Mouse (Mus musculus) layer of hippocampus, adult 2 months (tissue): ENCODE data around the gene Mospd3. TPM values are rescaled to one million over a fixed set of nuclear protein-coding genes. Genes with fewer than 3 reads are reported as not detected.

Experiments
- DNase-seq, 2 experiments: peaks; one replicate each; pipeline ENCODE4 v3.0.0; 2022; ENCODE audit warnings: low spot score in 2 of 2
- H3K27ac ChIP-seq: fragments of 200-600 bp; 2 replicates; pipeline ENCODE4 v1.8.1; 2022
- H3K4me3 ChIP-seq: fragments of 200-600 bp; 2 replicates; pipeline ENCODE4 v1.8.1; 2022; ENCODE audit warnings: mild to moderate bottlenecking
- CTCF ChIP-seq: fragments of 200-600 bp; conservative IDR thresholded peaks from 2 replicates; pipeline ENCODE4 v1.8.1; 2022; ENCODE audit warnings: antibody characterized with exemption, mild to moderate bottlenecking, moderate library complexity
- total RNA-seq, 2 experiments: library from RNA; stranded (reverse); gene quantifications; 2 replicates each; pipeline ENCODE4 v1.2.3; 2021

Gene Mospd3
- total RNA-seq, 2 experiments from 2014 or later, result 26.2 to 29.3 TPM

DNA sequence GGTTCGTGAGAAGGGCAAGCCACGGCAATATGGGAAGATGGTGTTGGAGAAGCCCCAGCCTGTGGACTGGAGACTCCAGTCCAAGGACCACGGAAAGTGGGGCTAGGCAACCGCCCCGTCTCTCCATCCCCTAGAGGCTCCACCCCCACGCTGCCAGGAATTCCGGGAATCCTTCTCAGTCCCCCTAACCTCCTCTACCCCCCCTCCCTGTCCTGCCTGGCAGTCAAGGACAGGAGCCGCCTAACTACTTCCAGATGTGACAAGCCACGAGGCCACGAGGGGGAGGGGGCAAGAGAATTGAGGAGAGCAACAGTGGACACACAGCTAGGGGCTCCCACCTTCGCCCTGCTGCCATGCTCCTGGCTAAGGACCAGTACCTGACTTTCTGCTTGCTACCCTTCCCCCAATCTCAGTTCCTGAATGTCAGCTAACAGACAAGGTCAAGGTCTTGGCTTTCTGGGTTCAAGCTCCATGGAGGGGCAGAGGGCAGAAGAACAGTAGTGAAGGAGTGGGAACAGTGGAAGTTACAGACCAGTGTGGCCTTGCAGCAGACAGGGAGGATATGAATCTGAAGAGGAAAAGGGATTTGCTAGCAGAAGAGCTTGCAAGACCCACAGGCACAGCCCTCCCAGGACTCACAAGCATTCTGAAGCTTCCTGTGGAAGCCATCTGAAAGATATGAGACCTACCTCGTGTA lies 9.8 kb upstream of the Mospd3 start:
- peak overlapping the region; percentile 28; the same call in 1 of the 2 replicates for H3K27ac ChIP-seq
- DNase-seq, result no peak
- TF ChIP-seq CTCF, result no peak
- H3K4me3 ChIP-seq, result no peak overlapping the region

DNA sequence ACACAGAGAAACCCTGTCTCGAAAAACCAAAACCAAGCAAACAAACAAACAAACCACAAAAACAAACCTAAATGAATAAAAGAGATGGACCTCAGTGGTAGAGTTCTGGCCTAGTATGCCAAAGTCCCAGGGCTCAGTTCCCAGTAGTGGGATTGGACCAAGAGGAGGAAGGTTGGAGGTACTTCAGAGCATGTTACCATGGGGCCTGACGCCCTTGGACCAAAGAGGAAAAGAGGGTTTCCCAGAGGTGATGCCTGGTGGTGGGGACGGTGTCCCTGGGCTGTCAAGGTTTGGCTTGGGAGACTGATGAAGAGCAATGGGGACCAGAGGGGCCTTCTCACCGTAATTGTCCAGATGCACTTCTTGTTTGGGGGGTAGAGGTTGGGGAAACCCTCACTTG lies 9.2 kb upstream of the Mospd3 start:
- Histone ChIP-seq H3K4me3 (no peak overlapping the region), H3K27ac (no peak overlapping the region)
- TF ChIP-seq CTCF, result no peak
- no peak for DNase-seq

DNA sequence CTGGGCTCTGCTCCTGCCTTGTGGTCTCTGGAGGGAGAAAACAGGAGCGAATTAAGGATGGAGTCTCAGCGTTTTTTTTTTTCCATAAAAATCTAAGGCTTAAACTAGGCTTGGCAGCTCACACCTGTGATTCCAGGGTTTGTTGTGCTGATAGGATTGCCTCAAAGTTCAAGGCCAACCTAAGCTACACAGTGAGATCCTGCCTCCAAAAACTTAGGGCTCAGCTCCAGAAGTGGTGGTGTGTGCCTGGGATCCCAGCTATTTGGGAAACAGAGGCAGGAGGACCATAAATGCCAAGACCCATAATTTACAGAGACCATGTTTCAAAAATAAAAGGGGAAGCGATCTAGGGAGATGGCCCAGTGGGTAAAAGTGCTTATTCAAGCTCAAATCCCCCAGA lies 8.4 kb upstream of the Mospd3 start:
- no peak for TF ChIP-seq CTCF
- no peak overlapping the region for H3K27ac ChIP-seq
- DNase-seq, result no peak
- no peak overlapping the region for H3K4me3 ChIP-seq

DNA sequence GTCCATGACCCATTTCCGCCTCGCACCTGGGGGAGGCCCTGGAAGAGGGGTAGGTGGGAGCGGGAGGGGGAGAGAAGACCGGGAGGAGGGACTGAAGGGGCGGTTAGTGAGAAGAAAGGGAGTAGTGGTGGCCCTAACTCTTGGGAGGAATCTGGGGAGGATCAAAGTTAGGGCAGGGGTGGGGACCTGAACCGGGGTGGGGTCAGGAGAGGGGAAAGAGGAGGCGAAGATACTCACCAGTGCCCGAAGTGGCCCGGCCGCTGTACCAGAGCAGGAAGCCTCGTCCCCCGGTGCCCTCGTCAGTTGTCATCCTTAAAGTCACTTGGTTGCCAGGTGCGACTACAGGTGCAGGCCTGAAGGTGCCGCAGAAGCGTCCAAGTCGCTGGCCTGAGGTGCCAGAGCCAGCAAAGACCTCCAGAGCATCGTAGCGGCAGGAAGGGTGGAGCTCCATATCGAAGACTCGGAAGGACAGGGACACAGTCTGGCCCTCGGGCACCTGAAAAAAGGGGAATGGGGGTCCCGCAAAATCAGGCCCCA lies 7.9 kb upstream of the Mospd3 start:
- Histone ChIP-seq H3K27ac (no peak overlapping the region), H3K4me3 (no peak overlapping the region)
- TF ChIP-seq CTCF, result no peak
- DNase-seq, result no peak

DNA sequence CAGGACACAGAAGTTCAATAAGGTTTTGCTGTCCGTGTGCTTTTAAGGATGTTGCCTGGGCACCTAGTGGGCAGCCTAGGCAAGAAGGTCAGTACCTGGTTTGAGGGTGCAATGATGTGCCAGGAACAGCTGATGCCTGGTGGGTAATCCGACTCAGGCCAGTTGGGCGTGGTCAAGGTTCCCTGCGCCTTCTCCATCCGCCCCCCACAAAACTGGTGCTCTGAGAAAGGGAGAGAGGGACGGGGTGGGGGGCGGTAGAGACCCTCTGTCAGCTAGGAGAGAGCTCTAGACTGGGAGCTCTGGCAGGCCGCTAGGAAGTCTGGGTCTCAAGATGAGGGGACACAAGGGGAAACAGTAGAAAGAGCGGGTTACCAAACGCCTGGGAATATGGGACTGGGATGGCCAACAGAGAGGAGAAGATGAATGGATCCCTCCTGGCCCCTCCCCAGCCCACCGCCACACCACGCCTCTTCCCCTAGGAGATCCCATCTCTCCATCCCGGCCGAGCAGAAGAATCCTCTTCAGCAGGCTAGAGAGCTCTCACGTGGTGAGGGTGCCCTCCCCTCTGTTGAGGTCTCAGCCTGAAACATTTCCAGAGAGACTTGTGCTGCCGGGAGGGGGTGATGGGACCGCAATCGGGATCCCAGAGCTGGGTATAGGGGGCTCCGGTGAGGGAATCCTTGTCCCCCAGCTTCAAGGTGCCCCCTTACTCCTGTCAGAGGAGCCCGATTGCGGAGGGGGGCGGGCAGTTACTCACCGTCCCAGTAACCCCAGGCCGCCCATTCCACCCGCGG lies 7.2 kb upstream of the Mospd3 start:
- no peak for TF ChIP-seq CTCF
- Histone ChIP-seq H3K4me3 (no peak overlapping the region), H3K27ac (no peak overlapping the region)
- no peak for DNase-seq

DNA sequence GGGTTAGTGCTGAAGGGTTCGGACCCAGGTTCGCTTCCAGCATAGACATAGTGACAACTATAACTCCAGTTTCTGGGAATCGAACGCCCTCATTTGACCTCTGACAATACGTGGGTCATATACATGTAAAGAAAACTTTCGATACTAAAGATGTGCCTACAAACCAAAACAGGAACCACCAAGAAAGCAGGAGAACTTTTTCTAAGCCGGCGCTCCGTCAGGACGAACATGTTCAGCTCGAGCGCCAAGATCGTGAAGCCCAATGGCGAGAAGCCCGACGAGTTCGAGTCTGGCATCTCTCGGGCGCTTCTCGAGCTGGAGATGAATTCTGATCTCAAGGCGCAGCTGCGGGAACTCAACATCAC lies 489 bp upstream of the Mospd3 start:
- Histone ChIP-seq H3K27ac (peak overlapping the region; percentile 95; the same call in 1 of the 2 replicates), H3K4me3 (peak overlapping the region; percentile 96)
- no peak for TF ChIP-seq CTCF
- DNase-seq, result no peak

DNA sequence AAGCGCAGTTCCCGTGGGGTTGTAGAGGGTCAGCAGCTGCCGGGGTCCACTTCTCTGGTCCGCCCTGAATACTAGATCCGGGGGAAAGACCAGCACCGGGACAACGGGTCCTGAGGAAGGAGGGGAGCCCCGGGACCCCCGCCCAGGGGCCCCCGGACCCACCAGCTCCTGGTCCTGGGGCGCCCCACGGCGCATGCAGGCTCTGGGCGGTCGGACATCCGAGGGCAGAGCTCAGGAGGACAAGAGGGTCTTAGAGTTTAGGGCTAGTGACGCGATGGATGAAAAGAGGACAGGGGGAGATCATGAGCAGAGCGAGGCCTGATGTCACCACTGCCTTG lies 608 bp downstream of the Mospd3 start:
- Histone ChIP-seq H3K27ac (peak overlapping the region; percentile 95), H3K4me3 (peak overlapping the region; percentile 96)
- TF ChIP-seq CTCF, result no peak; the same call in 1 of the 2 replicates
- DNase-seq, result peak in 1 of 2 experiments; percentile 23

DNA sequence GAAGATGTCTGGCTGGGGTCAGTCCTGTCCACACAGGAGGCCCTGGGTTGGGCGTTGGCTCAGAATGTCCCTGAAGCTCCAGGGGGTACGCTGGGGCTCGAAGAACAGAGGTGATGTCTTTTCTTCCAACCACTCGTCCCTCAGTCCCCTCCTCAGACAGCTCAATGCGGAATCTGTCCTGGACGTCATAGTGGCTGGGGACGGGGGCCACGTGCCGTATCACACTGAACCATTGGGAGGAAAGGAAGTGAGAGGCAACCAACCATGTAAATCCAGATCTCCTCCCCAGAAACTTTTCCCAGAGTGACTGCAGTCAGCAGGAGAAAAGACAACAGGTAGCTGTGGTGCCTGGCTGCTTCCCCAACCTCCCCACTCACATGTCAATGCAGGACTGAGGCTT lies 1.3 kb downstream of the Mospd3 start:
- no peak for DNase-seq
- H3K27ac ChIP-seq, result 0 out of 2 replicates have a peak overlapping the region, but pooled peaks have one; percentile 95
- peak overlapping the region; percentile 96 for H3K4me3 ChIP-seq
- TF ChIP-seq CTCF, result no peak

DNA sequence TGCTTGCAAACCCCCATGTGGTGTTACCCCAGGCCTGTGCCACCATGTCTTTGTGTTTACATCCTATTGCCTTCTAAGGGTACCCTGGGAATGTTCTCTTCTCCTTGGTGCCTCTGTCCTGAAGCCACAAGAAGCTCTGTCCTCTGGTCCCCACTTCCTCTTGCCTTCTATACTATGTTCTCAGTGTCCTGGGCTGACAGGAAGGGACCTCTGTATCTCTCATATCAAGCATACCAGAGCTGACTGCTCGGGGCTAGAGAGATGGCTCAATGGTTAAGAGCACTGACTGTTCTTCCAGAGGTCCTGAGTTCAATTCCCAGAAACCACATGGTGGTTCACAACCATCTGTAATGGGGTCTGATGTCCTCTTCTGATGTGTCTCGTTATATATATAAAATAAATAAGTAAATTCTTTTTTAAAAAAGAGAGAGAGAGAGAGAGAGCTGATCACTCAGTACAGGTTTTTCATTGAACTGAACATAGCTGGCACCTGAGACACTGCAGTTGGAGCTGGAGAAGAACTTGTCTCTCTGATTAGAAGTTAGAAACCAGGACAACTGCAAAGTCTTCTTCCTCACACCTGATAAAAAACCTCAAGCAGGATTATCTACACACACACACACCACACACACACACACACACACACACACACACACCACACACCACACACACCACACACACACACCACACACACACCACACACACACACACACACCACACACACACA lies 2.6 kb downstream of the Mospd3 start:
- DNase-seq, result no peak

DNA sequence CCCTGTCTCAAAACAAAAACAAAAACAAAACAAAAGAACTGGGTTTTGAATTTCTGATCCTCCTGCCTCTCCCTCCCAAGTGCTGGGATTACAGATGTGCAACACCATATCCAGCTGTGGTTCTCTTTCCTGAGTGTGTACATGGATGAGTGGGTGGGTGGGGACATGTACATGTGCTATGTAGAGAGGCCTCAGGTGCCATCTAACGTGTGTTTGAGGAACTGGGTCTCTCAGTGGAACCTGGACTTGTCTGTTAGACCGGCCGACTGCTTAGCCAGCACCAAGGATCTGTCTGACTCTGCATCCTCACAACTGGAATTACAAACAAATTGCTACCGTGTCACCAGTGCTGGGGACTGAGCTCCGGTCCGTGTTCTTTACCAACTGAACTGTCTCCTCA lies 3.2 kb downstream of the Mospd3 start:
- no peak overlapping the region for H3K27ac ChIP-seq
- no peak for DNase-seq
- no peak for TF ChIP-seq CTCF
- H3K4me3 ChIP-seq, result no peak overlapping the region

More for the DNA sequence above, 2.6 kb downstream of the Mospd3 start:
- Histone ChIP-seq H3K4me3 (no peak overlapping the region), H3K27ac (no peak overlapping the region)
- no peak for TF ChIP-seq CTCF

DNA sequence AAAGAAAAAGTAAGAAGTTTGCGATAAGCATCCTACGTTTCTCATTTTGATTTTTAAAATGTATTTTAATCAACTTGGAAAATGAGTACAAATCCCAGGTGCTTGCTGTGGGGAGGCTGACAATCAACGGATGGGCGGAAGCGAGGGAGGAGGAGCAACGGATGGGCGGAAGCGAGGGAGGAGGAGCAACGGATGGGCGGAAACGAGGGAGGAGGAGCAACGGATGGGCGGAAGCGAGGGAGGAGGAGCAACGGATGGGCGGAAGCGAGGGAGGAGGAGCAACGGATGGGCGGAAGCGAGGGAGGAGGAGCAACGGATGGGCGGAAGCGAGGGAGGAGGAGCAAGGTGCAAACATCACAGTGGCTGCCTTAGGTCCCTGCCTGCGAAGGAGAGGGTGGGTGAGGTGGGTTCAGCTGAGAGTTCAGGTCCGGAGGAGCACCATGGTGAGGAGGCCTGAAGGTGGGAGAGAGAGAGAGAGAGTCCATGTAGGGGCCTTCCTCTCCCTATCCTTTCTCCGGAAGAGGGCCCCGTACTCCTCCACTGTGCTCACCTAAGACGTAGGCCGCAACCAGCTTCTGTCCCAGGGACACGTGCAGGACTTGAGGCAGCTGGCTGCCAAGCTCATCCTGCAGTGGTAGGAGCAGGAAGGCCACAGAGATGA lies 4.1 kb downstream of the Mospd3 start:
- DNase-seq, result no peak
- TF ChIP-seq CTCF, result no peak
- Histone ChIP-seq H3K27ac (no peak overlapping the region), H3K4me3 (no peak overlapping the region)

DNA sequence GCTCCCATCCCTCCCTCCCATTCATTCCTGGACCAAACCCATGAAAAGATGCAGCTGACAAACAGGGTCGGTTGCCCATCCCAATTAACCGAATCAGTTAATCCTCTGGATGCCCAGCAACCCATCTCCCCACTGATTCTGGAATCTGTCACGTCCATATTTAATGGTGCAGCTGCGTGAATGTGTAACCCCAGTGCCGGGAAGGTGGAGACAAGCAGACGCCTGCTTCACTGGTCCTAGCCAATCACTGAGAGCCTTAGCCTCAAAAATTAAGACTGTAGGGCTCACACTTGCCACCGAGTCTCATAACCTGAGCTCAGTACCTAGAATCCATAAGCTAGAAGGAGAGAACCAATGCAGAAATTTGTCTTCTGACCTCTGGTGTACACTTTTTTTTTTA lies 4.9 kb downstream of the Mospd3 start:
- no peak for TF ChIP-seq CTCF
- H3K27ac ChIP-seq, result no peak overlapping the region
- no peak overlapping the region for H3K4me3 ChIP-seq
- DNase-seq, result no peak
